Mouse (Mus musculus) heart, adult 2 months (tissue): ENCODE results near the gene Nab1. TPM values are rescaled to one million over a fixed set of nuclear protein-coding genes. Genes with fewer than 3 reads are reported as not detected.

ENCODE experiments used
- DNase-seq, 2 experiments: peaks; one replicate each; pipeline ENCODE4 v3.0.0; 2021
- H3K27ac ChIP-seq: fragments of 200-600 bp; 2 replicates; pipeline ENCODE4 v1.8.1; 2022
- H3K27me3 ChIP-seq: fragments of 200-500 bp; 2 replicates; pipeline ENCODE4 v1.6.1; 2012; ENCODE audit warnings: mild to moderate bottlenecking, low read length, inconsistent platforms, mixed read lengths; ENCODE audit not compliant: control insufficient read depth, insufficient read depth
- H3K36me3 ChIP-seq: fragments of 200-500 bp; 2 replicates; pipeline ENCODE4 v1.6.1; 2012; ENCODE audit warnings: low read length, inconsistent platforms; ENCODE audit not compliant: control insufficient read depth, insufficient read depth
- H3K4me1 ChIP-seq: fragments of 200-500 bp; 2 replicates; pipeline ENCODE4 v1.6.1; 2011; ENCODE audit warnings: low read length; ENCODE audit not compliant: control insufficient read depth, insufficient read depth
- H3K4me3 ChIP-seq: fragments of 200-600 bp; 2 replicates; pipeline ENCODE4 v1.8.1; 2022
- H3K79me2 ChIP-seq: fragments of 200-500 bp; replicated peaks from 2 replicates; pipeline ENCODE4 v1.6.1; 2012; ENCODE audit warnings: mild to moderate bottlenecking, inconsistent platforms, low read length, moderate library complexity, mixed read lengths; ENCODE audit not compliant: control insufficient read depth, insufficient read depth
- H3K9ac ChIP-seq: fragments of 200-500 bp; 2 replicates; pipeline ENCODE4 v1.6.1; 2012; ENCODE audit warnings: low read depth, mild to moderate bottlenecking, control low read depth, inconsistent platforms, low read length, mixed read lengths
- CTCF ChIP-seq: fragments of 200-600 bp; IDR thresholded peaks from 2 replicates; pipeline ENCODE4 v1.8.1; 2022; ENCODE audit warnings: antibody characterized with exemption, mild to moderate bottlenecking, moderate library complexity
- EP300 ChIP-seq: fragments of 200-500 bp; IDR thresholded peaks from 2 replicates; pipeline ENCODE4 v1.6.1; 2011; ENCODE audit warnings: low read depth, low read length, control low read depth; ENCODE audit not compliant: insufficient read depth
- POLR2A ChIP-seq: fragments of 200-500 bp; IDR thresholded peaks from 2 replicates; pipeline ENCODE4 v1.6.1; 2011; ENCODE audit warnings: mild to moderate bottlenecking, low read depth, low read length, control low read depth; ENCODE audit not compliant: insufficient read depth
- WGBS: fragments of 180-500 bp; shearing (Covaris S2); methylation state at CpG from one replicate; pipeline ENCODE4 v1.1.7; 2018; 5-methylcytosine and 5-hydroxymethylcytosine counted together
- intact Hi-C: fragments of 180-260 bp; cut with DNase I; formaldehyde crosslinking; loops from one replicate; pipeline ENCODE4 v1.15.1; 2025
- polyA plus RNA-seq: library from polyadenylated mRNA; depleted of rRNA; stranded (reverse); fragments of >200 nt; gene quantifications from 2 replicates; pipeline ENCODE4 v1.2.3, GENCODE M21; 2012
- total RNA-seq, 2 experiments: library from RNA; stranded (reverse); gene quantifications; 2 replicates each; pipeline ENCODE4 v1.2.3; 2021

Nab1 gene
- total and polyA plus RNA-seq, 3 experiments, result 6.9 to 25.1 (median 23.1) TPM

GRCm38 (mm10) chr1:52470326-52470725 lies 30.2 kb downstream of the Nab1 start:
- 71% methylated on average over 4 of the region's 4 CpGs for WGBS
- no peak overlapping the region for H3K9ac ChIP-seq
- H3K79me2 ChIP-seq, result no peaks in the 10 kb centered on the region; the same call in 1 of the 2 replicates
- H3K36me3 ChIP-seq, result no peaks in the 10 kb centered on the region; the same call in 1 of the 2 replicates
- intact Hi-C loops, result no loop called here
- DNase-seq, result no peak
- TF ChIP-seq EP300 (no peak), POLR2A (no peak), CTCF (no peak)
- no peak overlapping the region for H3K4me3 ChIP-seq
- H3K4me1 ChIP-seq, result no peaks in the 10 kb centered on the region
- no peak overlapping the region for H3K27ac ChIP-seq
- no peaks in the 10 kb centered on the region for H3K27me3 ChIP-seq

GRCm38 (mm10) chr1:52466518-52467120 lies 33.9 kb downstream of the Nab1 start:
- H3K79me2 ChIP-seq, result no peaks in the 10 kb centered on the region; the same call in 1 of the 2 replicates
- H3K4me1 ChIP-seq, result no peaks in the 10 kb centered on the region
- H3K27me3 ChIP-seq, result no peaks in the 10 kb centered on the region
- no peaks in the 10 kb centered on the region; the same call in 1 of the 2 replicates for H3K36me3 ChIP-seq
- H3K9ac ChIP-seq, result no peak overlapping the region
- intact Hi-C loops, result no loop called here
- TF ChIP-seq POLR2A (no peak), CTCF (no peak), EP300 (no peak)
- no peak overlapping the region for H3K27ac ChIP-seq
- DNase-seq, result no peak
- H3K4me3 ChIP-seq, result no peak overlapping the region
- 86% methylated on average over 8 of the region's 8 CpGs for WGBS

GRCm38 (mm10) chr1:52465830-52466229 lies 34.6 kb downstream of the Nab1 start:
- Histone ChIP-seq H3K79me2 (no peaks in the 10 kb centered on the region; the same call in 1 of the 2 replicates), H3K27ac (no peak overlapping the region), H3K36me3 (peaks cover 2% of the 10 kb centered on the region; the same call in 1 of the 2 replicates), H3K4me1 (no peaks in the 10 kb centered on the region), H3K27me3 (no peaks in the 10 kb centered on the region), H3K9ac (no peak overlapping the region), H3K4me3 (no peak overlapping the region)
- intact Hi-C loops, result no loop called here
- TF ChIP-seq EP300 (no peak), CTCF (no peak), POLR2A (no peak)
- DNase-seq, result no peak
- WGBS, result 82% methylated on average over 3 of the region's 3 CpGs

GRCm38 (mm10) chr1:52465264-52465663 lies 35.2 kb downstream of the Nab1 start:
- H3K4me1 ChIP-seq, result no peaks in the 10 kb centered on the region
- no peaks in the 10 kb centered on the region; the same call in 1 of the 2 replicates for H3K79me2 ChIP-seq
- peaks cover 2% of the 10 kb centered on the region; the same call in 1 of the 2 replicates for H3K36me3 ChIP-seq
- H3K27me3 ChIP-seq, result no peaks in the 10 kb centered on the region
- H3K4me3 ChIP-seq, result no peak overlapping the region
- no peak for TF ChIP-seq CTCF
- TF ChIP-seq EP300, result no peak
- no peak for TF ChIP-seq POLR2A
- intact Hi-C loops, result no loop called here
- DNase-seq, result no peak
- no peak overlapping the region for H3K9ac ChIP-seq
- no peak overlapping the region for H3K27ac ChIP-seq
- 91% methylated on average over 3 of the region's 3 CpGs for WGBS

- DNase-seq, result no peak
- H3K27me3 ChIP-seq, result no peaks in the 10 kb centered on the region
- intact Hi-C loops, result no loop called here
- no peaks in the 10 kb centered on the region; the same call in 1 of the 2 replicates for H3K79me2 ChIP-seq
- TF ChIP-seq POLR2A (no peak), CTCF (no peak), EP300 (no peak)
- no peaks in the 10 kb centered on the region for H3K4me1 ChIP-seq
- 81% methylated on average over 6 of the region's 6 CpGs for WGBS
- H3K27ac ChIP-seq, result no peak overlapping the region
- H3K36me3 ChIP-seq, result peaks cover 2% of the 10 kb centered on the region; the same call in 1 of the 2 replicates
- H3K9ac ChIP-seq, result no peak overlapping the region
- H3K4me3 ChIP-seq, result no peak overlapping the region
These were observed 37.2 kb downstream of the Nab1 start for GRCm38 (mm10) chr1:52463305-52463704.

GRCm38 (mm10) chr1:52456571-52456970 lies 43.9 kb downstream of the Nab1 start:
- Histone ChIP-seq H3K27ac (no peak overlapping the region), H3K4me3 (no peak overlapping the region), H3K9ac (no peak overlapping the region), H3K79me2 (no peaks in the 10 kb centered on the region), H3K36me3 (peaks cover 2% of the 10 kb centered on the region; the same call in 1 of the 2 replicates), H3K27me3 (no peaks in the 10 kb centered on the region), H3K4me1 (no peaks in the 10 kb centered on the region)
- intact Hi-C loops, result no loop called here
- DNase-seq, result no peak
- WGBS, result 27% methylated on average over 7 of the region's 7 CpGs
- TF ChIP-seq POLR2A, result no peak
- no peak for TF ChIP-seq CTCF
- no peak for TF ChIP-seq EP300
